Mouse (Mus musculus) embryo, embryonic 11.5 days (tissue): ENCODE data around the gene Ddx39.

Experiments
- DNase-seq: peaks from one replicate; pipeline ENCODE4 v3.0.0-alpha.2; 2012; ENCODE audit warnings: low read depth, low spot score

Ddx39 gene

DNA sequence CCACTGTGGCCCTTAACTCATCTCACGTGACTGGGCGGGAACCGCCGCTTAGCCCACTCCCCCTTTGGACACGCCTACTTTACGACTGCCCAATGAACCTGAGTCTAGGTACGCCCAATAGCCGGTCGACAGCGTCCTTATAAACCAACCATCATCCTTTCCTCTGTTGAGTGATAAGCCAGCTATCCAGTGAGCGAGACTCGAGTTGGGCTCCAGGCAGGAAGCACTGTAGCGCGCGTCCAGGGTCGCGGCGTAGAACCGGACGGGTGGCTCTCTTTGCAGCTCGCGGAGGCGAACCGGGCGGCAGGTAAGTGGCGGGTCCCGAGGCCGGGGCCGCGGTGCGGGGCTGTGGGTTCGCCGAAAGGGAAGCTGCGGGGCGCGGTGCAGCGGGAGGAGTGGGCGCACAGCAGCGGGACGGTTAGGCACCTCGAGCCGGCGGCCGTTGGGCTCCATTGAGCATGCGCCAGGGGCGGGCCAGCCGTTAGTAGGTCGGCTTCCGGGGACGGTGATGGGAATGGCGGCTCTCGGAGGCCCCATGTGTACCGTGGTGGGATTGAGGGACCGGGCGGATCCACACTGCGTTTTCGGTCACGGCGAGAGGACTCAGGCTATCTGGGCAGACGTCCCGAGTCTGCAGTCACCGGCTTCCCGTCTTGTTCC lies at the start of gene Ddx39:
Ddx39 (plus strand) TSS at position 147 of the 660 bp plus-strand sequence.
- peak; percentile 94 for DNase-seq

DNA sequence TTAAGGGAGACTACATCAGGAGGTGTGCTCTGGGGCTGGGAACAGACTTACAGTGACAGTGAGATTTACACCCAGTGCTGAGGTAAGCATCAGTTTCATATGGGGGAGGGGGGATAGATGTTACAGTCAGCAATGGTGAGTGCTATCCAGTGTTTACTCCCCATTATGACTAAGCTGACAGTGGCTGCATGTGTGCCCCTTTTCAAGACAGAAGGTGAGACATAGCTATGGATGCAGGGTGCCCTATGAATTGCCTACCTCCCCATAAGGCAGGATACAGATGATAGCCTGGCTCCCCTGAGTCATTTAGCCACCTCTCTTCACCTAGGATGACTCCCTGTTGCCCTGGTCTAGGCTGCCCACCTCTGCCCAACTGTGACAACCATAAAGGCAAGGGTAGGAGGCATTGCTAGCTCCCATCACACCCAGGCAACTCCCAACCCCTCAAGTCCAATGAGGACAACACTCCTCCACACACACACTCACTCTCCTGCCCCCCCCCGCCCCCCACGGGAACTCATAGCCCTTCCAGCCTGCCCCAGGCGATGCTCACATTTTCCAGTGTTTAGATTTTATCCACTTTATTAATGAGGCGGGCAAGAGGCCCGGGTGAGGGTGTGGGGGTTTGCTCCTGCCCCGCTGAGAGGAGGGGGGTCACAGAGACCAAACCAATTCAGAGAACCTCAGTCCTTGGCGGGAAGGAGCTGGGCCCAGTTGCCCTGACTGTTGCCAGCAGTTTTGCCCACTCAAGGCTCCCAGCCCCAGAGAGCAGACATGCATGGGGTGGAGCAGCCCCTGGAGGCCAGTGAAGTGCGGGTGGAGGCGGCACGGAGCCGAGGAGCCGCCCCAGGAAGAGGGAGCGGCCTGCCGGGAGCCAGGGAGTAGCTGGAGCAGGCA lies 48.8 kb upstream of the Ddx39 start, which contains the start of gene Ptger1:
Ptger1 (plus strand) TSS at position 710 of the 897 bp plus-strand sequence.
- DNase-seq = no peak

DNA sequence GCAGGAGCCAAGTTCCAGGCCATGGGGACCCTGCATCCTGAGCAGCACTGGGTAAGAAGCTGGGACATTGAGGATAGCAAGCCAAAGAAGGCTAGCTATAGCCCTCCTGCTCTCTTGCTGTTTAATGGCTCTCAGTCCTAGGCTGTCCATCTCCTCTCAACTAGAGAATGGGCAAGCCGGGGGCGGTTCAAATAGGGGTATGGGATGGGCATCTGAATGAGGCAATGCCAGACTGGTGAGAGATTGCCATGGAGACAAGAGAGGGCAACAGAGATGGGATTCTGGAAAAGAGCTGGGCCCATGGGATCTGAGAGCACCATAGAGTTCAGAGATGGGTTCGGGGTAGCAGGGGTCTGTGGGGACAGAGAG lies 48.1 kb upstream of the Ddx39 start:
- DNase-seq = no peak

DNA sequence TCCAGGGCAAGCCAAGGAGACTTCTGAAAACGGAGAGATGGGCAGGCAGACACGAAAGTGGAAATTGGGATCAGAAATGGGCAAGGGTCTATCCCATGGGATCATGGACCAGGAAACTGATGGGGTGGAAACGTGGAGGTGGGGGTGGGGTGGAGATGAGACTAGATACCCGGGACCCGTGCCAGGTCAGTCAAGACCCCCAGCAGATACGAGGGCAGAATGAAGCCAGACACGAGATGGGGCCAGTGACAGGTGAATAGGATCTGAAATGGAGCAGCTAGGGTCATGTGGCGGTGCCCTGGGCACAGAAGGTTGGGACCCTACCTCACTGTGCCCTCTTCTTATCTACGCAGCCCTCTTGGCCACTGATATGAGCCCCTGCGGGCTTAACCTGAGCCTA lies 47.5 kb upstream of the Ddx39 start:
- DNase-seq = no peak

DNA sequence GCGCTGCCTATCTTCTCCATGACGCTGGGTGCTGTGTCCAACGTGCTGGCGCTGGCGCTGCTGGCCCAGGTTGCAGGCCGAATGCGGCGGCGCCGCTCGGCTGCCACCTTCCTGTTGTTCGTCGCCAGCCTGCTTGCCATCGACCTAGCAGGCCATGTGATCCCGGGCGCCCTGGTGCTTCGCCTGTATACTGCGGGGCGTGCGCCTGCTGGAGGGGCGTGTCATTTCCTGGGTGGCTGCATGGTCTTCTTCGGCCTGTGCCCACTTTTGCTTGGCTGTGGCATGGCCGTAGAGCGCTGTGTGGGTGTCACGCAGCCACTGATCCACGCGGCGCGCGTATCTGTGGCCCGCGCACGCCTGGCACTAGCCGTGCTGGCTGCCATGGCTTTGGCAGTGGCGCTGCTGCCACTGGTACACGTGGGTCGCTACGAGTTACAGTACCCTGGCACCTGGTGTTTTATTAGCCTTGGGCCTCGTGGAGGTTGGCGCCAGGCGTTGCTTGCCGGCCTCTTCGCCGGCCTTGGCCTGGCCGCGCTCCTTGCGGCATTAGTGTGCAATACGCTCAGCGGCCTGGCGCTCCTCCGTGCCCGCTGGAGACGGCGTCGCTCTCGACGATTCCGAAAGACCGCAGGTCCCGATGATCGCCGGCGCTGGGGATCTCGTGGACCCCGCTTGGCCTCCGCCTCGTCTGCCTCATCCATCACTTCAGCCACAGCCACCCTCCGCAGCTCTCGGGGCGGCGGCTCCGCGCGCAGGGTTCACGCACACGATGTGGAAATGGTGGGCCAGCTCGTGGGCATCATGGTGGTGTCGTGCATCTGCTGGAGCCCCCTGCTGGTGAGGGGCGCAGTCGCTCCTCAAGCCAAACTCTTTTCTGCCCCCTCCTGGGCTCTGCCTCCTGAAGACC lies 46.7 kb upstream of the Ddx39 start:
- DNase-seq = peak; percentile 77

DNA sequence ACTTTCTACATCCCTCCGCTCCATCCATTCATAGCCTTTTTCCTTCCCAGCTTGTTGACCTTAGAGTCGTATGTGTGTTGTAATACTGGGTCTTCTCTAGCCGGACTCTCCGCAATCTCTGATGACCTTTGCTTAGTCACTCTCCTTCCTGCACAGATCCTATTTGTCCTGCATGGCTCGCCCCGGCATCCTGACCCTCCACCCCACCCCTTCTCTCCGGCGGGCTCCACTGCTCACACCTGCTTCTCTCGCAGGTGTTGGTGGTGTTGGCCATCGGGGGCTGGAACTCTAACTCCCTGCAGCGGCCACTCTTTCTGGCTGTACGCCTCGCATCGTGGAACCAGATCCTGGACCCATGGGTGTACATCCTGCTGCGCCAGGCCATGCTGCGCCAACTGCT lies 46.0 kb upstream of the Ddx39 start:
- DNase-seq = no peak

DNA sequence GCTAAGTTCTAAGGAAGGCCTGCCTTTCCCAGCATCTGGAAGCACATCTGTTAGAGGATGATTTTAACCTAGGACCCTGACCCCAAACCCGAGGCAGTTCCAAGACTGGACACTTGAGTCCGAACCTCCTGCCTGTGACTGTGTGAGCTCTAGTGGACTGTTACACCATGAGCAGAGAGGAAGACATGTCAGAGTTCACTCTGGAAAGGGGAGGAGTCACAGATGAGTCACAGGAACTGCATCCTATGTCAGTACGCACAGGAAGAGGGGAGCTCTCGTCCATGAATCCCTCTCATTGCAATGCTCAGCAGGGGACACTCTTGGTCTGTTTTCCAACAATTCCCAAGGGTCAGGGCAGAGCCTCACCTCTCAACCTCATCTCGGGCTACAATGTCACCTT lies 42.0 kb upstream of the Ddx39 start:
- no peak for DNase-seq

DNA sequence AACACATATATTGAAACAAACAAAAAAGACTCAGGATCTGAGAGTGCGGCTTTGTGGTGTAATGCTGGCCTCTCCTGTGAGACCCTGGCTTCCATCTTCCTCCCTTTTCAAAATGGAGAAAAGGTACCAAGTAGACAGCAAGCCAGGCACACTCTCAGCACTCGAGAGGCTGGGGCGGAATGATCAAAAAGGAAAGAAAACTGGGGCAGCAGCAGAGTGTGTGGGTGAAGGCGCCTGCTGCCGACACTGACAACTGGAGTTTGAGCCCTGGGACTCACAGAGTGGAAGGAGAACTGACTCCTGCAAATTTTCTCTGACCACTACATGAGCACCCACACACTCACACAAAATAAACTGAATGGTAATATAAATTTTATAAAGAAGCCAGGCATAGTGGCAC lies 40.5 kb upstream of the Ddx39 start:
- DNase-seq = no peak

DNA sequence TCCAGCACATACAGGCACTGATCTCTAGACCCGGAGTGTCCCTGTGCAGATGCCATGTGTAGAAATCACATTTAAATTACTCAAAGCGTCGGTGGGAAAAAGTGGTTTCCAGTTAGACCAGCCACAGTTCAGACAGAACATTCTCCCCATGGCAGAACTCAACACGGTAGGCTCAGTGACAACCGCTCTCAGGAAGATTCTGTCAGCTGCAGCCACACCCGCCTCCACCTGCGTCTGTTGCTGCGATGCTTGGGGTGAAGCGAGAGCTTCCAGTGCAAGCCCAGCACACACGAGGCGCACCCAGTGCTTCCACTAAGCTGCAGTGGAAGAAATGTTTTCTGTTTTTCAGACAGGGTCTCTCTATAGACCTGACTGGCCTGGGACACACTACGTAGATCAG lies 35.1 kb upstream of the Ddx39 start:
- DNase-seq = no peak

DNA sequence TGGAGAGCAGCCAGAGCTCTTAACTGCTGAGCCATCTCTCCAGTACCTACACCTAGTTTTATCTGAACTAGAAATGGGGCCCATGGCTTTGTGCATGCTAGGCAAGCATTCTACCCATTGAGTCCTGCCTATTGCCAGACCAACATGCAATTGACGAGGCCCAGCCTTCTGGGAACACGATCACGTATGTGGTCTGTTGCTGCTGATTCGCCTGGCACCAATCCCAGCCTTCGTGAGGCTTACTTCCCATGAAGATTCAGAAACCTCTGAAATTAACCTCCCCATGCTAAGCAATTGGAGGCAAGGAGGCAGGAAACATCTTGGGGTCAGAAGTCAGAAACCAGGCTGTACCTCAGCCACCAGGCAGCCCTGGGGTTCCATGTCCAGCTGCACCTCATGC lies 34.4 kb upstream of the Ddx39 start:
- DNase-seq = no peak

DNA sequence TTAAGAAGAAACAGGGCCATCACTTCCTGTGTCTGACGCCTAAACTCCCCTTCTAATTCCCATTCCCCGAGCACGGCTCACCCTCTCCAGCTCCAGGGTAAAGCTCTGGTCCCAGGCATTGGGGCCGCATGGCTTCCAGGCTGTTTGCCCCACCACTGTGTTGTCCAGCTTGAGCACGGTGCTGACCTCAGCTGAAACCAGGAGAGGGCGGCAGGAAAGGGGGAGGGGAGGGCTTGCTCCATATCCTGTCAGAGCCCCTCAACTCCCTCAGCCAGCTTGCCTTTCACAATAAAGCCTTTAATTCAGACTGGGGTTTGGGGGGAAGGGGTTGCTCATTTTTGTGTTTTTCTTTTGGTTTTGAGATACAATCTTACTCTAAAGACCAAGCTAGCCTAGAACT lies 33.9 kb upstream of the Ddx39 start:
- DNase-seq = no peak

DNA sequence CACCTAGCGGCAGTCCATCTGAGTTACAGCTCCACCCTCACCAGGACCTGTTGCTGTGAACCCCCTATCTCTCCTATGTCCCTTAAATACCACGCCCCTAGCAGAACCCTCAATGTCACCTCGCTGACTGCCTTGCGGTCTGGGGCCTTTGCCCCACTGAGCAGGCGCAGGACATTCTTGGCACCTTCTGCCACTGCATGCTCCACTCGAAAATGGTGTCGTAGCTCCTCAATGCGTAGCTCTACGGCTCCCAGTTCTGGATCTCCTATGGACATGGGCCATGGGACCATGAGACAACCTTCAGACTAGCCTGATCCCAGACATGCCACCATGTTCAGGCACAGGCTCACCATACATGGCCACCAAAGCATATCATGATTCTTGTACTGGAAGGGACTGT lies 30.5 kb upstream of the Ddx39 start:
- DNase-seq = no peak

DNA sequence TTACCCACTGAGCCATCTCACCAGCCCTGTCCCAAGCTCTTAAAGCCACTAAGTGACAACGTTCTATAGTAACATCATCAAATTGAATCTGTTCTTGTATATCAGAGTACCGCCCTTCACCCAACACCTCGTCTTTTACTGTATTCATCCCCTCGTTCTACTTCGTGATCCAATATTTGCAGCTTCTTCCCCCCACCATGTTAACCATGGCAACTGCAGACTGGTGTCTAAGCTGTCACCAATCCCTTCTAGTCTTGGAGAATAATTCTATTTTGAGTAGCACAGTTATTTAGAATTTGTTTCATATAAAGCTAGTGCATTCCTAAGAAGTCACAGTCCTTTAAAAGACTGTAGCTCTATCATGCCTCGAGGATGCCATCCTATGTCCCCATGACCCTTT lies 25.7 kb upstream of the Ddx39 start:
- no peak for DNase-seq

DNA sequence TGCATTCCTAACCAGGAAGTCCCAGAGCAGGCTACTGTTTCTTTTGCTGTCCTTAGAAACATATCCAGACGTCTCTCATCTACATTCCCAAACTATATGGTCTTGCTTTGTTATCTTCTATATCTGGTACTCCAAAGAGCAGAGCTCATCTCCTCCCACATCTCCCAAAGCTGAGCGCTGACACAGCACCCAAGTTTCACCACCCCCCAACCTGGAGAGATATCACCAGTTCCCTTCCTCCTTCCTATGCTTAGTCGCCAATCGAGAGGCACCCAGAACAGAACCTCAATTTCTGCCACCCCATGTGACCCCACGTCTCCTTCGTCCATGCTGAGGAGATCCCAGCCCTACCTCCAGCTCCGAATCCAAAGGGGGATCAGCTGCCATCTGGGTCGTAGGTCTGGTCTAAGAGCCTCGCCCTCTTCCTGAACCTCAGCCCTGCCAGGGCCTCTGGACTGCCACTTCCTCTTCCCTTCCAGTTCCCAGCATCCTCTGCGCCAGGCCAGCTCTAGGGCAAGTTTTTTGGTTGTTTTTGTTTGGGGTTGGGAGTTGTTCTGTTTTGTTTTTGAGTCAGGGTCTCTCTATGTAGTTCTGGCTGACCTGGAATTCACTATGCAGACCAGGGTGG lies 21.3 kb upstream of the Ddx39 start:
- no peak for DNase-seq

DNA sequence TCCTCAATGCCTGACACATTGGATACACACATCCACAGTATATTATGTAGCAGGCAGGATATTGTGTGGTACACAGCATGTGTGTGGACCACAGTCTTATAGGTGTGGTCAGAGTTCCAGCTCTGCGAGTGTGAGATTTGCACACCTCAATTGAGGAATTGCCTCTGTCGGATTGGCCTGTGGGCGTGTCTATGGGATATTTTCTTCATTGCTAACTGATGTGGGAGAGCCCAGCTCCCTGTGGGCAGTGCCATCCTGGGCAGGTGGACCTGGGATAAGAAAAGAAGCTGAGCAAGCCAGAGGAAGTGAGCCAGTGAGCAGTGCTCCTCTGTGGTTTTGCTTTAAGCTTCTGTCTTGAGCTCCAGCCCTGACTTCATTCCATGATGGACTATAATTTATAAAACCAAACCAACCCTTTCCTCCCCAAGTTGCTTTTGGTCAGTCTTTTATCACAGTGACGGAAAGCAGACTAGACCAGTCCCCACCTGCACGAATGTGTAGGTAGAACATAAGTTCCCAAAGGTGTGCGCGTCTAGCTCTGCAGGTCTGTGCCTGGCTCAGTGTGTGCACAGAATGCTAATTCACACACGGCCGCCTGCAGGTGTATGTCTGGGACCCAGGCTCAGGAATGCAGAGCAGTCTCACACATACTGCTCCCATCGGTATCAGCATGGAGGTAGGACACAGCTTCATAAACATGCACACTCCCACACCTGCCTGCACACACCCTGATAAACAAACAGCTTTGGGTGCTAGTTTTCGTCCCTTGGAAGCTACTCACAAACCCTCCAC lies 20.4 kb upstream of the Ddx39 start:
- DNase-seq = no peak

DNA sequence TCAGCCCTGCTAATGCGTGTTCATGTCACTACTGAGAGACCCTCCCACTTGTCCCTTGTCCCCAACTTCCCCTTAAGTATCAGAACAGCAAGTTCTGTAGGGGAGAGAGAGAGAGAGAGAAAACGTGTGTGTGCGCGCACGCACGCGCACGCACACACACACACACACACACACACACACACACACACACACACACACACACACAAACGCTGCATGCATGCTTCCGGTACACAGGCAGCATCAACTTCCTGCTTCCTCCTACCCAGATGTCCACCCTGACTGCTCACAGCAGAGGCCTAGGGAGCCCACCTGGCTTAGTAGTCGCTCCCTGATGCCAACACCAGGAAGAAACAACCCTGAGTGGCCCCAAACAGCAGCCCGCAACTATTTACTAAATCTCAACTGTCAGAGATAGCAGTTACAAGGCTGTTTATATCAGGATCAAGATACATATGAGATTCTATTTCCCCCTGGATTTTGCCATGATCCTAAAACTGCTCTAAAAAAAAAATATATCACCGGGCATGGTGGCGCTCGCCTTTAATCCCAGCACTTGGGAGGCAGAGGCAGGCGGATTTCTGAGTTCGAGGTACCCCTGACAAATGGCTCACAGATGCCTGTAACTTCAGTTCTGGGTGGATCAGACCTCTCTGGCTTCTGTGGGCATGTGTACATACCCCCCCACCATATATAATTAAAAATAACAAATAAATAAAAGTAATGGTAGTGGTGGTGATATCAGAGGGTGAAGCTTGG lies 19.4 kb upstream of the Ddx39 start:
- DNase-seq = no peak

DNA sequence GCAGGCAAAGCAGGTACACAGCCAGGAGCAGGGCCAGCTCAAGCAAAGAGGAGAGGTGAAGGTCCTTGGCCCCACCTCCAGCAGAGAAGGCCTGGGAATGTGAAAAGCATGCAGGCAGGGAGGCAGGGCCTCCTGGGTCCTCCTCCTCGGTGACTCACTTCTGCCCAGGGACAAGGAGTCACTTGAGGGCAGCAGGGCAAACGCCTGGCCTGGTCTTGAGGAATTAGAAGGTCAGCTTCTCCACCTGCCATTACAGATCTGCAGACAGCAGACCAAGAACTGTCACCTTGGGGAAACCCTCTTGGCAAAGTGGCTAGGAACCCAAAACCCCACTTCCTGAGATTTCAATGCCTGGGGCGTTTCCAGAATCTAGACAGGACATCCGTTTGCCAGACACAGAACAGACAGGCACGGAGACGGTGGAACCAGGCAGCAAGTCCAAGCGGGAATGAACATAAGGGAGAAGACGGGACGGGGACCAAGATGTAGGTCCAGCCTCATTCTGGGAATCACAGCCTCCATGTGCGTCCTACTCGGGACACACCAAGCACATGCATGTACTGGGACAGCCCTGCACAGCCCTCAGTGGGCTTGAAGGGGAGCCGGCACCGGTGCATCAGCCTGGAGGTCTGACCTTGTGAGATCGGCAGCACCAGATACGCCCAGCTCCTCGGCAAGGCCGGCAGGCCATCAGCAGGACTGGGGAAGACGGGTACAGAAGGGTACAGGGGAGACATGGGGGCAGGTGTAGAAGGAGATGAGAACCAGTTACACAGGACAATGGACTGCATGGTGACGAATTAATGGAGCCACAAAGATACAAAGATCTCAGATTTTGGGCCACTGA lies 17.4 kb upstream of the Ddx39 start:
- DNase-seq = no peak

DNA sequence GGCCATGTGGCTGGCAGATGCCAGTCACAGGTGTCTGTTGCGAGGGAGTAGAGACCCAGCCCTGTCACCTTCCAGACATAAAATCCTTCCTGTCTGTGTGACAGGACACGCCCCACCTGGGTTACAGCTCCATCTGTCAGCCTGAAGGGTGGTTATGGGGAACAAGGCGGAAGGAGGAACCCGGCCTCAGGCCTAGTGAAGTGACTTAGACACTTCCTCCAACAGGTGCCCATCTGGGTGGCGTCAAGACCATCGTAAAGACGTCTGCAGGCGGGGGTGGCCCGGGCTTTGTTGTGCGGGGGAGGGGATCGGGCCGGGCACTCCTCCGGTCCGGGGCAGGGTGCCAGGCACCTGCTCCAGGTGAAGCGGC lies 16.7 kb upstream of the Ddx39 start:
- DNase-seq = no peak
